Mouse (Mus musculus): Measurements from ENCODE around the gene Lpp.

DNA sequence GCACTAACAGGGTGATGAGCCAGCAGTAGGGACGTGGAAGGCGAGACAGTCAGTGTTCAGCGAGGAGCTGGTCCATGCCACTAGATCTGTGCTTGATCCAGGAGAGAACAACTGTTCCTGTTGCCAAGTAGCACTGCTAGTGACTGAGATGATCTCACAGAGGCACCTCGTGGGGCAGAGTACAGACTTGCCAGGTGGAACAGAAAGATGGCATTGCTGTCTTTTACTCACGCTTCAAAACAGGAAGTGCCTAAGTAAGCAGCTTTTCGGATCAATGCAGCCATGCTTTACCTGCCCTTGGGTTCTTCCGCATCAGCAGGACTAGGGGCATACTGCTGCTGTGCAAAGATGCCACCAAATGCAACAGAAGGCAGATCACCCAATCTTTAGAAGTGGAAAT lies 467.1 kb downstream of the Lpp start:
- TF ChIP-seq POLR2A (IDR thresholded peaks at IDR 0.05; ENCODE audit: borderline replicate concordance, control insufficient read depth, low read depth, low read length), result no peak
- no peak for TF ChIP-seq CTCF (IDR thresholded peaks at IDR 0.05; ENCODE audit: control insufficient read depth, insufficient read depth, low read length)
